Mouse (Mus musculus) bone marrow macrophage, adult 2 months (primary cell): ENCODE data around the gene P2rx1. TPM values are rescaled to one million over a fixed set of nuclear protein-coding genes. Genes with fewer than 3 reads are reported as not detected.

Experiments used
- H3K27ac ChIP-seq: 2 replicates; pipeline ENCODE4 v1.5.1; 2012; ENCODE audit warnings: low read depth, low read length; ENCODE audit not compliant: insufficient read depth
- H3K4me1 ChIP-seq: 2 replicates; pipeline ENCODE4 v1.6.1; 2012; ENCODE audit warnings: low read length; ENCODE audit not compliant: control insufficient read depth, insufficient read depth
- H3K4me3 ChIP-seq: 2 replicates; pipeline ENCODE4 v1.5.1; 2012; ENCODE audit warnings: mild to moderate bottlenecking, low read length, moderate library complexity; ENCODE audit not compliant: insufficient read depth
- CTCF ChIP-seq: IDR thresholded peaks from 2 replicates; pipeline ENCODE4 v1.5.1; 2012; ENCODE audit warnings: low read depth, mild to moderate bottlenecking, low read length, moderate library complexity
- POLR2A ChIP-seq: IDR thresholded peaks from 2 replicates; pipeline ENCODE4 v1.6.1; 2012; ENCODE audit warnings: mild to moderate bottlenecking, low read depth, low read length, borderline replicate concordance
- polyA plus RNA-seq: library from polyadenylated mRNA; stranded (reverse); fragments of >200 nt; gene quantifications from 2 replicates; pipeline ENCODE4 v1.2.4, GENCODE M21; 2012; ENCODE audit not compliant: missing spikeins, insufficient read depth, insufficient read length

P2rx1 gene
- polyA plus RNA-seq, 1 experiment = 0.39 TPM

- no peak overlapping the region for H3K27ac ChIP-seq
- no peak overlapping the region for H3K4me3 ChIP-seq
- H3K4me1 ChIP-seq = no peaks in the 10 kb centered on the region
- TF ChIP-seq CTCF = no peak
- TF ChIP-seq POLR2A = no peak
These were observed 62.5 kb downstream of the P2rx1 start for GRCm38 (mm10) chr11:73061413-73061812.

Other genes starting within 250 kb of the P2rx1 start
- 10.7 and 11.2 TPM in 2 replicates for gene Cyb5d2, start 203.0 kb upstream of the P2rx1 start, polyA plus RNA-seq
- gene Zzef1, start 202.9 kb upstream of the P2rx1 start, polyA plus RNA-seq = 25.8 TPM in 2 replicates
- 6.7 TPM in 2 replicates for gene Atp2a3, start 37.9 kb upstream of the P2rx1 start, polyA plus RNA-seq
- gene Camkk1, start 19.9 kb downstream of the P2rx1 start, polyA plus RNA-seq = not detected in 2 replicates
- gene Ncbp3, start 48.7 kb downstream of the P2rx1 start, polyA plus RNA-seq = 6.2 and 6.4 TPM in 2 replicates
- gene Itgae, start 91.5 kb downstream of the P2rx1 start, polyA plus RNA-seq = not detected in 2 replicates
- gene Haspin, start 139.2 kb downstream of the P2rx1 start, polyA plus RNA-seq = 8.7 and 9.0 TPM in 2 replicates
- gene P2rx5, start 161.3 kb downstream of the P2rx1 start, polyA plus RNA-seq = not detected in 2 replicates
- 41.3 and 43.1 TPM in 2 replicates for gene Emc6, start 177.9 kb downstream of the P2rx1 start, polyA plus RNA-seq
- gene Tax1bp3, start 178.0 kb downstream of the P2rx1 start, polyA plus RNA-seq = 35.4 and 37.3 TPM in 2 replicates
- gene Ctns, start 199.9 kb downstream of the P2rx1 start, polyA plus RNA-seq = 48.2 and 49.7 TPM in 2 replicates
- gene Shpk, start 200.4 kb downstream of the P2rx1 start, polyA plus RNA-seq = 3.3 and 4.0 TPM in 2 replicates
- not detected in 2 replicates for gene Trpv1, start 235.2 kb downstream of the P2rx1 start, polyA plus RNA-seq